Mouse (Mus musculus) C2C12 (cell line): ENCODE results near the gene Zscan29.

Experiments
- CTCF ChIP-seq: IDR thresholded peaks from one replicate; pipeline ENCODE4 v1.5.1; 2011; ENCODE audit not compliant: control insufficient read depth, insufficient read depth, insufficient read length
- MAX ChIP-seq: IDR thresholded peaks from one replicate; pipeline ENCODE4 v1.6.1; 2011; ENCODE audit warnings: mild to moderate bottlenecking, control low read depth
- MYOG ChIP-seq: IDR thresholded peaks from one replicate; pipeline ENCODE4 v1.6.1; 2011; ENCODE audit not compliant: control insufficient read depth, insufficient read length; ENCODE audit errors: extremely low read depth
- USF1 ChIP-seq: IDR thresholded peaks from one replicate; pipeline ENCODE4 v1.6.1; 2011; ENCODE audit warnings: low read depth, mild to moderate bottlenecking, control low read depth, moderate library complexity

- TF ChIP-seq MAX (no peak), USF1 (no peak), CTCF (no peak), MYOG (no peak)
Observed at GRCm38 (mm10) chr2:121149679-121150078, 21.2 kb downstream of the Zscan29 start.
